Mouse (Mus musculus): ENCODE measurements around the gene Fxn.
A peak's percentile ranks its signal among the peaks of the same experiment; 100 is the strongest.
"Not testable (repeated sequence)": the region's sequence is repeated elsewhere in the genome, so short reads cannot be mapped to it uniquely, and the experiment has no call there.

Fxn gene

GRCm38 (mm10) chr19:24241799-24242546 lies 38.4 kb downstream of the Fxn start:
- DNase-seq (ENCODE audit: low read depth, low spot score): peak; percentile 60

- peak; percentile 35 for DNase-seq (ENCODE audit: low read depth, low spot score)
Measured at GRCm38 (mm10) chr19:24241271-24241670, 39.1 kb downstream of the Fxn start.

- DNase-seq (ENCODE audit: low read depth, low spot score): no peak
Measured at GRCm38 (mm10) chr19:24238011-24238410, 42.4 kb downstream of the Fxn start.

DNA sequence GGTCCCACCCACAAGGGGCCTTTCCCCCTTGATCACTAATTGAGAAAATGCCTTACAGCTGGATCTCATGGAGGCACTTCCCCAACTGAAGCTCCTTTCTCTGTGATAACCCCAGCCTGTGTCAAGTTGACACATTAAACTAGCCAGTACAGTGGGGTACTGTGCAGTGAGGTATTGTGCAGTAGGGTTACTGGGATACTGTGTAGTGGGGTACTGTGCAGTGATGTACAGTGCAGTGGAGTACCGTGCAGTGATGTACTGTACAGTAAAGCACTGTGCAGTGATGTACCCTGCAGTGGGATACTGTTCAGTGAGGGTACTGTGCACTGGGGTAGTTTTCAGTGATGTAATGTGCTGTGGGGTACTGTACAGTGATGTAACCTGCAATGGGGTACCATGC lies 48.0 kb downstream of the Fxn start:
- DNase-seq (ENCODE audit: low read depth, low spot score): not testable (repeated sequence)

GRCm38 (mm10) chr19:24225305-24225696 lies 55.1 kb downstream of the Fxn start:
- DNase-seq (ENCODE audit: low read depth, low spot score): peak; percentile 97

GRCm38 (mm10) chr19:24224500-24225304 lies 55.7 kb downstream of the Fxn start, which contains the start of gene Tjp2:
Gene Tjp2 (minus strand): TSS chr19:24225030.
- peak; percentile 96 for DNase-seq (ENCODE audit: low read depth, low spot score)

GRCm38 (mm10) chr19:24223851-24224251 lies 56.6 kb downstream of the Fxn start:
- peak; percentile 96 for DNase-seq (ENCODE audit: low read depth, low spot score)

GRCm38 (mm10) chr19:24221455-24221854 lies 59.0 kb downstream of the Fxn start:
- peak; percentile 68 for DNase-seq (ENCODE audit: low read depth, low spot score)

DNA sequence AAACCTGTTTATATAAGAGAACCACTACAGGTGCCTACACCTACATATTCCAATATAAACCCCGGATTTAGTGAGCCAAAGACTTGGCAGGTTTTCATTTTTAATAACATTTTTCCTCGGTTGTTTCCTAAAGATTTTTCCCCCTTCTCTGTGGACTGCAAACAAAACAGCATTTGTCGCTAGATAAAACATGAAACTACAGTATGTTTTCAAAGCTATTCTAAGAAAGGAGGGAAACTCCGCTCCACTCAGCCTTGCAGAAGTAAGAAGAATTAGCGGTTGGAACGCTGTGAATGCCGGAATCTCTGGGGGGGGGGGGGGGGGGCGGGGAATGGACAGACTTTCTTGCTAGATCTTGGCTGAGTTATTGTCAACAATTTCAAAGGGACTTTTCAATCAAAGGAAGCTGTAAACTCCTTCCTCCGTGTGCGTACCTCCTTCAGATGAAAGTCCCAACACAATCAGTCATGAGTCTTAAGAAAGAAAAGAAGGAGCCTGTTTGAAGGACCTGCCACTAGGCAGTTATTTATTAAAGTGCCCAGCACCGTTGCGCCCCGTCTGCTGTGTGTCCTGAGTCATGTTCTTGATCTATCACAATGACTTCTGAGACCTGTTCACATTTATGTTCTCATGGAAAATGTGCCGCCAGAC lies 59.5 kb downstream of the Fxn start:
- no peak for DNase-seq (ENCODE audit: low read depth, low spot score)

DNA sequence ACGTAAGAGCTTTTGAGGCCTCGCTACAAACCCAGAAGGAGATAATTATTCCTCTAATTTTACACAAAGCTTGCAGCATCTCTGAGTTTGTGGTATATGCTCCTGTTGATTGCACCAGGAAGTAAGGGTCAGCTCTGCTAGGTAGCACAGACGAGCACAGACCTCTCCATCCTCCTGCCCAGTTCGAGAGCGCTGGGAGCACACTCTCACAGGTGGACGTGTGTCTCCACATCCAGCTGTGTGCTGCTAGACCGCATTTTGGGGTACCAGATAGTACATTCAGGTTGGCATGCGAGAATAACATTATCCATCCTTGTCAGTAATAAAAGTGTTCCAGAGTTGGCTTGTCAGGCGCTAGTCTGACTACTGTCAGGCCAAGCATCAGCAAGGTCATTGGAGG lies 61.4 kb downstream of the Fxn start:
- no peak for DNase-seq (ENCODE audit: low read depth, low spot score)

DNA sequence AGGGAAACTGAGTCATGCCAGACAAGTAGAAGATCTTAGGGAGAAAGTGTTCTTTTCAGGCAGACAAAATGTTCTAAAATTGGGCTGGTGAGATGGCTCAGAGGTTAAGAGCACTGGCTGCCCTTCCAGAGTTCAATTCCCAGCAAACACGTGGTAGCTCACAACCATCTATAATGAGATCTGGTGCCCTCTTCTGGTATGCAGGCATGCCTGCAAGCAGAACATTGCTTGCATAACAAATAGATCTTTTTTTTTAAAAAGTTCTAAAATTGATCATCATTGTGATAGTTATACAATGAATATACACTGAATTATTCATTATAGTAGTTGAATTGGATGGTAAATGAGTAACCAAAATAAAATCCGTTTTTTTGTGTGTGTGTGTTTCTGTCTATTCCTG lies 62.1 kb downstream of the Fxn start:
- DNase-seq (ENCODE audit: low read depth, low spot score): peak; percentile 66

DNA sequence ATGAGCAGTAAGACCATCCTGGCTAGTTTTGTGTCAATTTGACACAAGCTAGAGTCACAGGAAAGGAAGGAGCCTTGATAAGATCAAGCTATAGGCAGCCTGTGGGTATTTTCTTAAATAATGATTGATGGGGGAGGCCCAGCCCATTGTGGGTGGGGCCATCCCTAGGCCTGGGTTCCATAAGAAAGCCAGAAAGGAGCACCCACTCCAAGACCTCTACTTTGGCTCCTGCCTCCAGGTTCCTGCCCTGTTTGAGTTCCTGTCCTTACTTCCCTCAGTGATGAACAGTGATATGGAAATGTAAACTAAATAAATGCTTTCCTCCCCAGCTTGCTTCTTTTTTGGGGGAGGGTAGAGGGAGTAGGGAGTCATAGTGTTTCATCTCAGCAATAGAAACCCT lies 62.6 kb downstream of the Fxn start:
- DNase-seq (ENCODE audit: low read depth, low spot score): peak; percentile 78

- no peak for DNase-seq (ENCODE audit: low read depth, low spot score)
Measured at GRCm38 (mm10) chr19:24216771-24217170, 63.6 kb downstream of the Fxn start.

DNA sequence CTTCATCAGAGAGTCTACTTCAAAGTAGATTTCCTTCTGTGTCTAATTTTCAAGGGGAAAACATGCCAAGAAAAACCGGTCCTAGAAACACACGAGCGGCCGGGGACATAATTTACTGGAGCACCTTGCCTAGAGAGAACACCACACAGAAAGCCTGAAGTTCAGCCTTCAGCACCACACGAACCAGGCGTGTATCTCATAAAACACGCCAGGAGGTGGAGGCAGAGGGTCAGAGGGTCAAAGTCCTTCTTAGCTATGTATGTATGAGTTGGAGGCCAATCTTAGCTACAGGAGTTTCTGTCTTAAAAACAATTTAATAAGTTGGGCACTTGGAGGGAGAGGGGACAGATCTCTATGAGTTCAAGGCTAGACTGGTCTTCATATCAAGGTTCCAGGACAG lies 65.5 kb downstream of the Fxn start:
- peak; percentile 61 for DNase-seq (ENCODE audit: low read depth, low spot score)

- no peak for DNase-seq (ENCODE audit: low read depth, low spot score)
Measured at GRCm38 (mm10) chr19:24213299-24213698, 67.1 kb downstream of the Fxn start.

DNA sequence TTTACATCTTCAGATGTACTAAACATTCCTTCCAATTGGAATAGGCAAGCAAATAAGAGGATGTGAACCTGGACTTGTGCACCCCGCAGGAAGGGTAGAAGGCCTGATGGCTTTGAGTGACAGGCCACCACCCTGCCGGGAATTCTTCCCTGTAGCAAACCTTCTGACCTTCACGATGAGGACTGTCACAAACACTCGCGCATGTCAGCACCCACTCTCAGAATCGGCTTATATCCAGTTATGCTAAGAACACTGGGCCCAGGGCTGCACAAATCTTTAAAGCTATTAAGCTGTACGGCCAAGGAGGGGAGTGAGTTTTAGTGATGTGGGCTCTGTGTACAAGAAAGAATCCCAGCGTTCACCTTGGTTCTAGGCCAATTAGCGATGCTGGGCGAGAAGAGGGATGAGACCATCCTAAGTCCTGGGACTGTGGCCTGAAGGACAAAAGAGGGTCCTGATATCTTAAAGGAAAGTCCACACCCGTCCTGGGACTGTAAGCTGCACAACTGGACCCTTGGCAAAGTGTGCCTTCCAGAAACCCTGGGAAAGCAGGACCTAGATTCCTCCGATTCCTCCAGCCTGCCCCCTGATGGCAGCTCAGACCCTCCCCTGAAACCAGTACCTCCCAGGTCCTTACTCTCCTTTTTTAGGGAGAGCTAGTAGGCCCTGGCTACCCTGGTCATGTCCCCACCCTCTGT lies 67.7 kb downstream of the Fxn start:
- no peak for DNase-seq (ENCODE audit: low read depth, low spot score)
